Mouse (Mus musculus) neural tube, embryonic 12.5 days (tissue): ENCODE data around the gene Slc27a2. TPM values are rescaled to one million over a fixed set of nuclear protein-coding genes. Genes with fewer than 3 reads are reported as not detected.

Experiments used
- ATAC-seq: fragments of 200-750 bp; cut with Nextera tagmentation; 2 replicates; pipeline ENCODE4 v1.8.0; 2017; ENCODE audit warnings: low read depth, mild to moderate bottlenecking, moderate TSS enrichment, moderate library complexity; ENCODE audit not compliant: low FRiP score
- H3K27ac ChIP-seq: fragments of 300-500 bp; sonication (generic); 2 replicates; pipeline ENCODE4 v1.5.1; 2016
- H3K27me3 ChIP-seq: fragments of 300-500 bp; sonication (generic); replicated peaks from 2 replicates; pipeline ENCODE4 v1.6.1; 2016; ENCODE audit warnings: mild to moderate bottlenecking
- H3K36me3 ChIP-seq: fragments of 300-500 bp; sonication (generic); 2 replicates; pipeline ENCODE4 v1.6.1; 2016; ENCODE audit warnings: mild to moderate bottlenecking
- H3K4me1 ChIP-seq: fragments of 300-500 bp; sonication (generic); 2 replicates; pipeline ENCODE4 v1.6.1; 2016
- H3K4me2 ChIP-seq: fragments of 300-500 bp; sonication (generic); replicated peaks from 2 replicates; pipeline ENCODE4 v1.6.1; 2016; ENCODE audit warnings: mild to moderate bottlenecking
- H3K4me3 ChIP-seq: fragments of 300-500 bp; sonication (generic); 2 replicates; pipeline ENCODE4 v1.5.1; 2016
- H3K9ac ChIP-seq: fragments of 300-500 bp; sonication (generic); 2 replicates; pipeline ENCODE4 v1.6.1; 2016; ENCODE audit warnings: mild to moderate bottlenecking
- H3K9me3 ChIP-seq: fragments of 300-500 bp; sonication (generic); 2 replicates; pipeline ENCODE4 v1.6.1; 2016; ENCODE audit warnings: mild to moderate bottlenecking
- WGBS: fragments of 180-500 bp; shearing (Covaris S2); methylation state at CpG from one replicate; pipeline ENCODE4 v1.1.7; 2016; 5-methylcytosine and 5-hydroxymethylcytosine counted together
- polyA plus RNA-seq: library from polyadenylated mRNA; unstranded; fragments of >200 nt; fragmentation: Nextera tagmentation; extraction: Ambion mirVana; gene quantifications from 2 replicates; pipeline ENCODE4 v1.2.1, GENCODE M21; 2016

Gene Slc27a2
- polyA plus RNA-seq, 1 experiment from 2014 or later = 1.9 TPM

GRCm38 (mm10) chr2:126527461-126527860, 24.7 kb upstream of the Slc27a2 start:
- Histone ChIP-seq H3K9ac (no peak overlapping the region), H3K9me3 (no peaks in the 10 kb centered on the region), H3K4me3 (no peak overlapping the region), H3K4me2 (no peak overlapping the region), H3K36me3 (no peaks in the 10 kb centered on the region), H3K4me1 (no peaks in the 10 kb centered on the region), H3K27ac (no peak overlapping the region), H3K27me3 (no peaks in the 10 kb centered on the region)
- 88% methylated on average over 8 of the region's 8 CpGs for WGBS
- no peak for ATAC-seq

- no peak for ATAC-seq
- no peak overlapping the region for H3K9ac ChIP-seq
- no peaks in the 10 kb centered on the region for H3K4me1 ChIP-seq
- no peaks in the 10 kb centered on the region for H3K27me3 ChIP-seq
- H3K27ac ChIP-seq = no peak overlapping the region
- no peak overlapping the region for H3K4me3 ChIP-seq
- WGBS = 85% methylated on average over 3 of the region's 3 CpGs
- no peak overlapping the region for H3K4me2 ChIP-seq
- no peaks in the 10 kb centered on the region for H3K9me3 ChIP-seq
- no peaks in the 10 kb centered on the region for H3K36me3 ChIP-seq
Measured at GRCm38 (mm10) chr2:126530581-126530980, 21.6 kb upstream of the Slc27a2 start.

- Histone ChIP-seq H3K27me3 (no peaks in the 10 kb centered on the region), H3K4me1 (no peaks in the 10 kb centered on the region), H3K4me2 (no peak overlapping the region), H3K4me3 (no peak overlapping the region), H3K27ac (no peak overlapping the region), H3K9ac (no peak overlapping the region), H3K9me3 (no peaks in the 10 kb centered on the region), H3K36me3 (no peaks in the 10 kb centered on the region)
- ATAC-seq = no peak
Measured at GRCm38 (mm10) chr2:126537654-126538053, 14.6 kb upstream of the Slc27a2 start.

GRCm38 (mm10) chr2:126540390-126540925, 11.7 kb upstream of the Slc27a2 start:
- Histone ChIP-seq H3K4me3 (no peak overlapping the region), H3K9ac (no peak overlapping the region), H3K4me2 (no peak overlapping the region), H3K4me1 (no peaks in the 10 kb centered on the region), H3K27ac (no peak overlapping the region), H3K9me3 (no peaks in the 10 kb centered on the region), H3K36me3 (no peaks in the 10 kb centered on the region), H3K27me3 (no peaks in the 10 kb centered on the region)
- ATAC-seq = no peak
- 84% methylated on average over 6 of the region's 6 CpGs for WGBS

- WGBS = 90% methylated on average over 5 of the region's 5 CpGs
- no peaks in the 10 kb centered on the region for H3K36me3 ChIP-seq
- no peaks in the 10 kb centered on the region for H3K27me3 ChIP-seq
- no peaks in the 10 kb centered on the region for H3K4me1 ChIP-seq
- no peak overlapping the region for H3K9ac ChIP-seq
- no peak overlapping the region for H3K27ac ChIP-seq
- no peak overlapping the region for H3K4me2 ChIP-seq
- no peak overlapping the region for H3K4me3 ChIP-seq
- ATAC-seq = no peak
- no peaks in the 10 kb centered on the region for H3K9me3 ChIP-seq
Measured at GRCm38 (mm10) chr2:126542211-126542610, 10.0 kb upstream of the Slc27a2 start.

- ATAC-seq = no peak
- WGBS = 75% methylated on average over 5 of the region's 5 CpGs
- Histone ChIP-seq H3K36me3 (no peaks in the 10 kb centered on the region), H3K27ac (no peak overlapping the region), H3K9me3 (no peaks in the 10 kb centered on the region), H3K27me3 (no peaks in the 10 kb centered on the region), H3K9ac (no peak overlapping the region), H3K4me1 (no peaks in the 10 kb centered on the region), H3K4me3 (no peak overlapping the region), H3K4me2 (no peak overlapping the region)
Measured at GRCm38 (mm10) chr2:126545297-126545696, 6.9 kb upstream of the Slc27a2 start.

- Histone ChIP-seq H3K4me1 (no peaks in the 10 kb centered on the region), H3K4me3 (no peak overlapping the region), H3K4me2 (no peak overlapping the region), H3K9me3 (no peaks in the 10 kb centered on the region), H3K27me3 (peaks cover 7% of the 10 kb centered on the region; the same call in 1 of the 2 replicates), H3K9ac (no peak overlapping the region), H3K36me3 (no peaks in the 10 kb centered on the region), H3K27ac (no peak overlapping the region)
- no peak for ATAC-seq
- 90% methylated on average over 3 of the region's 3 CpGs for WGBS
Measured at GRCm38 (mm10) chr2:126546392-126546791, 5.8 kb upstream of the Slc27a2 start.

GRCm38 (mm10) chr2:126549681-126550080, 2.5 kb upstream of the Slc27a2 start:
- peaks cover 36% of the 10 kb centered on the region for H3K27me3 ChIP-seq
- no peaks in the 10 kb centered on the region for H3K9me3 ChIP-seq
- no peak overlapping the region for H3K9ac ChIP-seq
- peaks cover 12% of the 10 kb centered on the region; the same call in 1 of the 2 replicates for H3K4me1 ChIP-seq
- no peak overlapping the region for H3K4me2 ChIP-seq
- no peaks in the 10 kb centered on the region for H3K36me3 ChIP-seq
- 93% methylated on average over 7 of the region's 7 CpGs for WGBS
- ATAC-seq = no peak
- H3K27ac ChIP-seq = no peak overlapping the region
- no peak overlapping the region for H3K4me3 ChIP-seq

GRCm38 (mm10) chr2:126551244-126551890, 840 bp upstream of the Slc27a2 start:
- Histone ChIP-seq H3K9ac (no peak overlapping the region), H3K4me2 (no peak overlapping the region), H3K4me1 (peaks cover 12% of the 10 kb centered on the region; the same call in 1 of the 2 replicates), H3K27ac (no peak overlapping the region), H3K9me3 (no peaks in the 10 kb centered on the region), H3K36me3 (no peaks in the 10 kb centered on the region), H3K27me3 (peaks cover 42% of the 10 kb centered on the region), H3K4me3 (no peak overlapping the region)
- WGBS = 75% methylated on average over 8 of the region's 8 CpGs
- no peak for ATAC-seq

GRCm38 (mm10) chr2:126551896-126552295, 311 bp upstream of the Slc27a2 start:
- H3K4me3 ChIP-seq = no peak overlapping the region
- H3K4me1 ChIP-seq = peaks cover 12% of the 10 kb centered on the region; the same call in 1 of the 2 replicates
- no peaks in the 10 kb centered on the region for H3K36me3 ChIP-seq
- peak overlapping the region; percentile 98; the same call in 1 of the 2 replicates for H3K4me2 ChIP-seq
- peaks cover 42% of the 10 kb centered on the region for H3K27me3 ChIP-seq
- no peaks in the 10 kb centered on the region for H3K9me3 ChIP-seq
- H3K27ac ChIP-seq = no peak overlapping the region
- WGBS = 25% methylated on average over 5 of the region's 5 CpGs
- H3K9ac ChIP-seq = no peak overlapping the region
- ATAC-seq = no peak

- peaks cover 12% of the 10 kb centered on the region; the same call in 1 of the 2 replicates for H3K4me1 ChIP-seq
- H3K27me3 ChIP-seq = peaks cover 42% of the 10 kb centered on the region
- peak overlapping the region; percentile 55 for H3K4me3 ChIP-seq
- under 1% methylated on average over 26 of the region's 26 CpGs for WGBS
- H3K4me2 ChIP-seq = peak overlapping the region; percentile 98
- no peaks in the 10 kb centered on the region for H3K9me3 ChIP-seq
- peak; percentile 59 for ATAC-seq
- H3K27ac ChIP-seq = no peak overlapping the region
- peak overlapping the region; percentile 58 for H3K9ac ChIP-seq
- no peaks in the 10 kb centered on the region for H3K36me3 ChIP-seq
Measured at GRCm38 (mm10) chr2:126553291-126553639, 1.1 kb downstream of the Slc27a2 start.

- no peaks in the 10 kb centered on the region for H3K36me3 ChIP-seq
- no peak overlapping the region for H3K4me3 ChIP-seq
- H3K27me3 ChIP-seq = peaks cover 42% of the 10 kb centered on the region
- no peak overlapping the region for H3K27ac ChIP-seq
- WGBS = 80% methylated on average over 5 of the region's 5 CpGs
- no peaks in the 10 kb centered on the region for H3K9me3 ChIP-seq
- no peak overlapping the region for H3K4me2 ChIP-seq
- H3K4me1 ChIP-seq = peaks cover 12% of the 10 kb centered on the region; the same call in 1 of the 2 replicates
- no peak for ATAC-seq
- no peak overlapping the region for H3K9ac ChIP-seq
Measured at GRCm38 (mm10) chr2:126555533-126555932, 3.3 kb downstream of the Slc27a2 start.

- no peak overlapping the region for H3K4me3 ChIP-seq
- H3K9me3 ChIP-seq = no peaks in the 10 kb centered on the region
- H3K9ac ChIP-seq = no peak overlapping the region
- 0 out of 2 replicates have a peak, but pooled peaks cover 3% of the 10 kb centered on the region for H3K27me3 ChIP-seq
- no peak for ATAC-seq
- no peaks in the 10 kb centered on the region for H3K36me3 ChIP-seq
- H3K4me2 ChIP-seq = no peak overlapping the region
- H3K27ac ChIP-seq = no peak overlapping the region
- H3K4me1 ChIP-seq = no peaks in the 10 kb centered on the region
- 89% methylated on average over 1 of the region's 1 CpGs for WGBS
Measured at GRCm38 (mm10) chr2:126560094-126560493, 7.9 kb downstream of the Slc27a2 start.
